Mouse (Mus musculus) intestine, embryonic 16.5 days (tissue): ENCODE results near the gene Plek. TPM values are rescaled to one million over a fixed set of nuclear protein-coding genes. Genes with fewer than 3 reads are reported as not detected.

ENCODE experiments used
- ATAC-seq: fragments of 200-750 bp; cut with Nextera tagmentation; 2 replicates; pipeline ENCODE4 v1.8.0; 2017; ENCODE audit warnings: moderate TSS enrichment, moderate library complexity
- H3K27ac ChIP-seq: fragments of 300-500 bp; sonication (generic); 2 replicates; pipeline ENCODE4 v1.5.1; 2014; ENCODE audit warnings: mild to moderate bottlenecking, low read length
- H3K27me3 ChIP-seq: fragments of 300-500 bp; sonication (generic); replicated peaks from 2 replicates; pipeline ENCODE4 v1.6.1; 2014; ENCODE audit warnings: low read length, control low read depth, mixed read lengths; ENCODE audit not compliant: control insufficient read depth, insufficient read depth
- H3K36me3 ChIP-seq: fragments of 300-500 bp; sonication (generic); 2 replicates; pipeline ENCODE4 v1.6.1; 2014; ENCODE audit warnings: low read length, control low read depth; ENCODE audit not compliant: control insufficient read depth, insufficient read depth
- H3K4me1 ChIP-seq: fragments of 300-500 bp; sonication (generic); 2 replicates; pipeline ENCODE4 v1.6.1; 2014; ENCODE audit warnings: low read length, control low read depth, mixed read lengths; ENCODE audit not compliant: control insufficient read depth, insufficient read depth
- H3K4me2 ChIP-seq: fragments of 300-500 bp; sonication (generic); 2 replicates; pipeline ENCODE4 v1.6.1; 2014; ENCODE audit warnings: low read depth, low read length, control low read depth
- H3K4me3 ChIP-seq: fragments of 300-500 bp; sonication (generic); 2 replicates; pipeline ENCODE4 v1.5.1; 2014; ENCODE audit warnings: mild to moderate bottlenecking, low read length
- H3K9ac ChIP-seq: fragments of 300-500 bp; sonication (generic); 2 replicates; pipeline ENCODE4 v1.6.1; 2014; ENCODE audit warnings: low read depth, low read length
- H3K9me3 ChIP-seq: fragments of 300-500 bp; sonication (generic); 2 replicates; pipeline ENCODE4 v1.6.1; 2016; ENCODE audit warnings: low read length, control low read depth; ENCODE audit not compliant: control insufficient read depth
- WGBS: fragments of 180-500 bp; shearing (Covaris S2); extraction: QIAGEN DNeasy Blood & Tissue Kit; methylation state at CpG from one replicate; pipeline ENCODE4 v1.1.7; 2014; 5-methylcytosine and 5-hydroxymethylcytosine counted together
- polyA plus RNA-seq: library from polyadenylated mRNA; unstranded; fragments of >200 nt; fragmentation: Nextera tagmentation; extraction: Ambion mirVana; gene quantifications from 2 replicates; pipeline ENCODE4 v1.2.1, GENCODE M21; 2015

Plek gene
- polyA plus RNA-seq, 1 experiment from 2014 or later: 2.2 TPM

DNA sequence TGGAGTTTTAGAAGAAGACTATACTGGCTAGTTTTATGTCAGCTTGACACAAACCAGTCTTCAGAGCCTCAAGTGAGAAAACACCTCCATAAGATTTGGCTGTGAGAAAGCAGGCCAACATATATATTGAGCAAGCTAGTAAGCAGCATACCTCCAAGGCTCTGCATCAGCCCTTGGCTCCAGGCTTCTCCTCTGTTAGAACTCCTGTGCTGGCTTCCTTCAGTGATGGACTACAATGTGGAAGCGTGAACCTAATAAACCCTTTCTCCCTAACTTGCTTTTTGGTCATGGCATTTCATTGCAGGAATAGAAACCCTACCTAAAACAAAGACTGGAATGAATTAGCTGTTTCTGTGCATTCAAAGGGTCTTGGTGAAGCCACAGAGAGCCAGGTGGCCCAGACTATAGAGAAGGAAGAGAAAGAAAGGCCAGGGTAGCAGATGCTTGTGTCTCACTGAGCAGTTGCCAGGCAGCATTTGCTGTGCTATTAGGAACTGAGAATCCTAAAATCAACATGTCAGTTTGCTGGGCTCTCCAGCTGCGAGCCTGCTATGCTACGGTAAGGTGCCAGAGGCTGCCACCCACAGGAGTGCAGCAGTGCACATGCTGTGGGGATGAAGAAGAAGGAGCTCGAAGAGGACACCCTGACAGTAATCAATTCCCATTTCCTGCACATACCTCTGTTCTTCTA, 110.9 kb downstream of the Plek start:
- H3K27me3 ChIP-seq: no peaks in the 10 kb centered on the region
- H3K9me3 ChIP-seq: no peaks in the 10 kb centered on the region
- ATAC-seq: no peak
- no peak overlapping the region for H3K4me3 ChIP-seq
- H3K36me3 ChIP-seq: no peaks in the 10 kb centered on the region
- H3K9ac ChIP-seq: no peak overlapping the region
- H3K4me1 ChIP-seq: no peaks in the 10 kb centered on the region
- no peak overlapping the region for H3K4me2 ChIP-seq
- 69% methylated on average over 4 of the region's 4 CpGs for WGBS
- H3K27ac ChIP-seq: no peak overlapping the region

DNA sequence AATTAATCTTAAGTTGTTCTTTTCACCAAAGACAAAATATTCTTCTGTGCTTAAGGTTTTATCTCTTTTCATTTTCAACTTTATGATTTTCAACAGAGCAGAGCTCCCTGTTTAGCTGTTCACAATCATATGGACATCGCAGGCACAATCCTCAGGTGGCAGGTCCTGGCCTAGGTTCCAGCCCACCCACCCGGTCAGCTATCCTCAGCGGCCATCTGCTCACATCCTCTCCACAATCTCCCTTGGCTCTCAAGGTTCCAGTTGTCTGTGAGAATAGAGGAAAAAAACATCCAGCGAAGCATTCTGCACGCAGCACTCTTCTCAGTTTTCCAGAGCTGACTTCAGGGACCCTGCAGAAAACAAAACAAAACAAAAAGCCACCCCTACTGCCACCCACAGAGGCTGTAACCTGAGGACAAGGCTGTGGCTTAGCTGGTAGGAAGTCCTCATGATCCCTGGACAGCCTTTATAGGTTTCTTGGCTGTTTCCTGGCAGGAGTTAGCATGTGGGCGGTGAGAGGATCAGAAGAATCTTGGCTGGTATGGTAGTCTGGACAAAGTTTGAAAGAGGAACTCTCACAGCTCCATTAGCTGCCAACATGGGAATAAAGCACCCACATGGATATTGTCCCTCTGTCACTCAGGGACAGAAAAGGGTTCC, 116.5 kb downstream of the Plek start:
- 77% methylated on average over 6 of the region's 6 CpGs for WGBS
- no peaks in the 10 kb centered on the region for H3K27me3 ChIP-seq
- H3K4me1 ChIP-seq: no peaks in the 10 kb centered on the region
- H3K9ac ChIP-seq: no peak overlapping the region
- no peak overlapping the region for H3K27ac ChIP-seq
- H3K9me3 ChIP-seq: no peaks in the 10 kb centered on the region
- no peaks in the 10 kb centered on the region for H3K36me3 ChIP-seq
- ATAC-seq: no peak
- no peak overlapping the region for H3K4me3 ChIP-seq
- no peak overlapping the region for H3K4me2 ChIP-seq

- no peak overlapping the region for H3K4me3 ChIP-seq
- H3K4me2 ChIP-seq: no peak overlapping the region
- H3K36me3 ChIP-seq: no peaks in the 10 kb centered on the region
- 87% methylated on average over 3 of the region's 3 CpGs for WGBS
- H3K9ac ChIP-seq: no peak overlapping the region
- no peak overlapping the region for H3K27ac ChIP-seq
- no peak for ATAC-seq
- no peaks in the 10 kb centered on the region for H3K4me1 ChIP-seq
- H3K27me3 ChIP-seq: no peaks in the 10 kb centered on the region
- H3K9me3 ChIP-seq: no peaks in the 10 kb centered on the region
Measured at GRCm38 (mm10) chr11:16932159-16932558, 120.0 kb downstream of the Plek start.

Other genes with a start within 250 kb of the Plek start
- gene Fbxo48, start 101.0 kb downstream of the Plek start, polyA plus RNA-seq: 0.79 and 1.2 TPM in 2 replicates
- 20.4 and 22.6 TPM in 2 replicates for gene Cnrip1, start 795 bp downstream of the Plek start, polyA plus RNA-seq
- 88.2 and 90.5 TPM in 2 replicates for gene Ppp3r1, start 106.9 kb upstream of the Plek start, polyA plus RNA-seq
- gene Wdr92, start 129.7 kb upstream of the Plek start, polyA plus RNA-seq: 23.9 and 25.3 TPM in 2 replicates
- gene Pno1, start 159.2 kb upstream of the Plek start, polyA plus RNA-seq: 66.9 and 76.8 TPM in 2 replicates
- 104 and 105 TPM in 2 replicates for gene C1d, start 205.2 kb upstream of the Plek start, polyA plus RNA-seq